Mouse (Mus musculus): Measurements from ENCODE around the gene Nat10. TPM values are rescaled to one million over a fixed set of nuclear protein-coding genes. Genes with fewer than 3 reads are reported as not detected.

Nat10 gene
- total and polyA plus RNA-seq, 2 experiments from 2014 or later = 13.9 to 49.2 TPM

DNA sequence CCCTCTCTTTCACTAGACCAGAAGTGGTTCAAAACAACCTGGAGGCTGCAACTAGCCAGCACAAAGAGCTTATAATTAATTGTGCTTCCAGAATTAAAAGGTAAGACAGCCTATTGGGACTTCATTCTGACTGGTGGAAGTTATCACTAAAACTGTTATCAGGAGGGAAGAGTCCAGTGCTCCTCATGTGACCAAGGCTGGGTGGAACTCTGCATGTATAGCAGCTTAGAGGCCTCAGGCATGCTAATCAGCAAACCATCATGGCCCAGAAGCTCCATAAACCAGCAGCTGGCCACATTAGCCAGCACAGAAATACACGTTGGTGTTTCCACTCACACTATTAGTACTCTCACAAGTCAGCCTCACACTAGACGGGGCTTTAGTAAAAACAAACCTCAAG is 14.3 kb downstream of the Nat10 start:
- TF ChIP-seq CTCF (IDR thresholded peaks at IDR 0.05; ENCODE audit: low read depth) = no peak
- Histone ChIP-seq H3K4me1 (ENCODE audit: insufficient read depth) (no peaks in the 10 kb centered on the region), H3K4me3 (ENCODE audit: low read depth, low read length) (no peak overlapping the region), H3K9ac (no peak overlapping the region), H3K27ac (ENCODE audit: low read depth, low read length) (no peak overlapping the region), H3K9me3 (ENCODE audit: low read length) (no peaks in the 10 kb centered on the region), H3K4me2 (ENCODE audit: low read depth) (no peak overlapping the region), H3K36me3 (ENCODE audit: insufficient read depth) (peaks cover 61% of the 10 kb centered on the region), H3K27me3 (ENCODE audit: insufficient read depth, low read length) (no peaks in the 10 kb centered on the region)
- ATAC-seq (no peak), DNase-seq (no peak)
- WGBS = 91% methylated on average over 2 of the region's 2 CpGs

DNA sequence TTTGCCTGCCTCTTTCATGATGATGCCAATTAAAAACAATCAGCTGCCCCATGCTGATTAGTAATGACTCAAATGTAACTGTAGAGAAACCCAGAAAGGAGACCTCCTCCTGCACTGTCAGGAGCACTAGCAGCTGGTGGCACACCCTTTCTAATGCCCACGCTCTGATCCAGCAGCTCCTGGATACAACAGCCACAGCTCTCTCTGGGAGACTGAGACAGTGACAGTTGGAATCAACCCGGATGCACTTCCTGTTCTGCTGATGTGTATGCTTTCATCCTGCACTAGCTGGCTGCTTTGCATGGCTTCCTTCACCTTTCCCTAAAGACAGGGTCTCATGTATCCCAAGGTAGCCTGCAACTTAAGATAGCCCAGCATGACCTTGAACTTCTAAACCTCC is 15.0 kb downstream of the Nat10 start:
- peaks cover 55% of the 10 kb centered on the region for H3K36me3 ChIP-seq (ENCODE audit: insufficient read depth)
- 81% methylated on average over 2 of the region's 2 CpGs for WGBS

DNA sequence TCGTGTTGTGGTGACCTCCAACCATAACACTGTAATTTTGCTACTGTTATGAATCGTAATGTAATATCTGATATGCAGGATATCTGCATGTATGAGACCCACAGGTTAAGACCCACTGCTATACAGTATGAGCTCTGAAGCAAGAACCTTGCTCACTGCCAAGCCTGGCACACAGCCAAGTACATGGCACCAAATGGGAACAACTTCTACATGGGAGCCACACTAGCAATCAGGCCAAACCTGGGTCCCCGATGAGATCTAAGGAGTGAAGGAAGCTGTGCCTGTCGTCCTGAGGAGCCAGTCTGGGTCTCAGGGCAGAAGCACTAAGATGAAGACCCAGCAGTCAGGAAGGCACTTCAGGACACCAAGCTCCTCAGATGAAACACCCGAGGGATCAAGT is 15.6 kb downstream of the Nat10 start:
- H3K9ac ChIP-seq = no peak overlapping the region
- peak; percentile 15 for DNase-seq
- no peak overlapping the region for H3K4me2 ChIP-seq (ENCODE audit: low read depth)
- no peak for ATAC-seq
- H3K4me1 ChIP-seq (ENCODE audit: insufficient read depth) = no peaks in the 10 kb centered on the region
- no peak overlapping the region for H3K4me3 ChIP-seq (ENCODE audit: low read depth, low read length)
- no peaks in the 10 kb centered on the region for H3K27me3 ChIP-seq (ENCODE audit: insufficient read depth, low read length)
- no peak overlapping the region for H3K27ac ChIP-seq (ENCODE audit: low read depth, low read length)
- peaks cover 49% of the 10 kb centered on the region for H3K36me3 ChIP-seq (ENCODE audit: insufficient read depth)
- 80% methylated on average over 5 of the region's 5 CpGs for WGBS
- no peaks in the 10 kb centered on the region for H3K9me3 ChIP-seq (ENCODE audit: low read length)
- TF ChIP-seq CTCF (IDR thresholded peaks at IDR 0.05; ENCODE audit: low read depth) = no peak

More for the DNA sequence above, 15.0 kb downstream of the Nat10 start:
- no peak for TF ChIP-seq CTCF (IDR thresholded peaks at IDR 0.05; ENCODE audit: low read depth)
- H3K9me3 ChIP-seq (ENCODE audit: low read length) = no peaks in the 10 kb centered on the region
- H3K4me2 ChIP-seq (ENCODE audit: low read depth) = no peak overlapping the region
- no peak overlapping the region for H3K27ac ChIP-seq (ENCODE audit: low read depth, low read length)
- H3K27me3 ChIP-seq (ENCODE audit: insufficient read depth, low read length) = no peaks in the 10 kb centered on the region
- ATAC-seq (no peak), DNase-seq (no peak)
- no peak overlapping the region for H3K9ac ChIP-seq
- H3K4me3 ChIP-seq (ENCODE audit: low read depth, low read length) = no peak overlapping the region
- H3K4me1 ChIP-seq (ENCODE audit: insufficient read depth) = no peaks in the 10 kb centered on the region

DNA sequence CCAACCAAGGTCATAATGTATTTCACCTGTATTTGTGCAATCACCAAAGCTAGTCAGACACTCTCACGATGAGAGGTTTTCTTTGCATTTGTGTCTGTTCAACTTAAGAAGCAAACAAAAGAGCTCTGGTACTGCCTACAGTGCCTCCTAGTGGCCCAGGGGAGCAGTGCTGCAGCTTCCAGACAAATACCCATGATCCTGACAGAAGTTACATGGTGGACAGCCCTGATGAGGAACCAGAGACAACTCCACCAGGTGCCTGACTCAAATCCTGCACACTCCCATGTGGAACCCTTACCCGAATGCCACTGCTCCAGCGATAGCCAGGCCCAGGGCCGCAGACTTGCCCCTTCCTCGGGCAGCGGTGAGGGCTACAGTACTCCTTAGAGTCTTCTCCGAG is 17.1 kb downstream of the Nat10 start:
- no peak overlapping the region for H3K4me3 ChIP-seq (ENCODE audit: low read depth, low read length)
- H3K9ac ChIP-seq = no peak overlapping the region
- peak; percentile 74 for DNase-seq
- no peak overlapping the region for H3K4me2 ChIP-seq (ENCODE audit: low read depth)
- H3K27ac ChIP-seq (ENCODE audit: low read depth, low read length) = no peak overlapping the region
- peak; percentile 85 for TF ChIP-seq CTCF (IDR thresholded peaks at IDR 0.05; ENCODE audit: low read depth)
- no peaks in the 10 kb centered on the region for H3K9me3 ChIP-seq (ENCODE audit: low read length)
- WGBS = 78% methylated on average over 7 of the region's 7 CpGs
- peaks cover 37% of the 10 kb centered on the region for H3K36me3 ChIP-seq (ENCODE audit: insufficient read depth)
- H3K27me3 ChIP-seq (ENCODE audit: insufficient read depth, low read length) = no peaks in the 10 kb centered on the region
- no peaks in the 10 kb centered on the region for H3K4me1 ChIP-seq (ENCODE audit: insufficient read depth)
- peak; percentile 48; the same call in 1 of the 2 replicates for ATAC-seq

DNA sequence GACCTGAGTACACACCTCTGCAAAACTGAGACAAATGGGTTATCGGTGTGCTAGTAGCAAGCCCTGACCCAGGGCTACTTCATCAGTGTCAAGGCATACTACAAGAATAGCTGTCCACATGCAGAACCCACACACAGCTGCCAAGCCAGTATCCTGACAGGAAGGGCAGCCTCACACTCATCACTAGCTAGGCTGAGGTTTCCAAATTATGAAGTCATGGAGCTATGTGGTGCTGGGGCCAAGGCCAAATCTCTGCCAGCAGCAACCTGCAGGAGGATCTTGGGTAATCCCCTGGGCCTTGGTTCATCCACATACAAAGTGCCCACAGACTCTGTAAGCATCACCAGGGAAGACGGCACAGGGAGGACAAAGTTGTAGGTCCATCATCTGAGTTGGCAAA is 17.5 kb downstream of the Nat10 start:
- H3K27ac ChIP-seq (ENCODE audit: low read depth, low read length) = no peak overlapping the region
- no peak for ATAC-seq
- no peaks in the 10 kb centered on the region for H3K4me1 ChIP-seq (ENCODE audit: insufficient read depth)
- peaks cover 38% of the 10 kb centered on the region for H3K36me3 ChIP-seq (ENCODE audit: insufficient read depth)
- TF ChIP-seq CTCF (IDR thresholded peaks at IDR 0.05; ENCODE audit: low read depth) = no peak
- no peak overlapping the region for H3K4me2 ChIP-seq (ENCODE audit: low read depth)
- no peak for DNase-seq
- 95% methylated on average over 2 of the region's 2 CpGs for WGBS
- H3K9ac ChIP-seq = no peak overlapping the region
- no peak overlapping the region for H3K4me3 ChIP-seq (ENCODE audit: low read depth, low read length)
- H3K9me3 ChIP-seq (ENCODE audit: low read length) = no peaks in the 10 kb centered on the region
- H3K27me3 ChIP-seq (ENCODE audit: insufficient read depth, low read length) = no peaks in the 10 kb centered on the region

DNA sequence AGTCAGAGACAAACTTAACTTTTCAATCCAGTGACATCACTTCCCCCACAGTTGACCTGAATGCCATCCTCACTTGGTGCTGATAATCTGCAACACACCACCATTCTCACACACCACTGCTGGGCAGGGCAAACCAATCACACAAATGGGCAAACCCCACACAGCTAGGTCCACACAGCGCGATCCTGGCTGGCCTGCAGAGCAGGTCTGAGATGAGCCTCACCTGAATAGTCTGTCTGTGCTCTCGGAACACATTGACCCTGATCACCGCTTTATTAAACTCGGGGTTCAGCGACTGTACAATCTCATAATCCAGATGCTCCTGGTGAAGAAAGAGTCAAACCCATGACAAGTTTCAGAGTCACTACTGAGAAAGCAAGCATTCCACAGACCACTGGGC is 18.2 kb downstream of the Nat10 start:
- Histone ChIP-seq H3K4me3 (ENCODE audit: low read depth, low read length) (no peak overlapping the region), H3K9me3 (ENCODE audit: low read length) (no peaks in the 10 kb centered on the region), H3K36me3 (ENCODE audit: insufficient read depth) (peaks cover 34% of the 10 kb centered on the region), H3K27me3 (ENCODE audit: insufficient read depth, low read length) (no peaks in the 10 kb centered on the region), H3K4me2 (ENCODE audit: low read depth) (no peak overlapping the region), H3K27ac (ENCODE audit: low read depth, low read length) (no peak overlapping the region), H3K4me1 (ENCODE audit: insufficient read depth) (no peaks in the 10 kb centered on the region), H3K9ac (no peak overlapping the region)
- WGBS = 96% methylated on average over 6 of the region's 6 CpGs
- ATAC-seq = no peak
- TF ChIP-seq CTCF (IDR thresholded peaks at IDR 0.05; ENCODE audit: low read depth) = no peak
- no peak for DNase-seq

DNA sequence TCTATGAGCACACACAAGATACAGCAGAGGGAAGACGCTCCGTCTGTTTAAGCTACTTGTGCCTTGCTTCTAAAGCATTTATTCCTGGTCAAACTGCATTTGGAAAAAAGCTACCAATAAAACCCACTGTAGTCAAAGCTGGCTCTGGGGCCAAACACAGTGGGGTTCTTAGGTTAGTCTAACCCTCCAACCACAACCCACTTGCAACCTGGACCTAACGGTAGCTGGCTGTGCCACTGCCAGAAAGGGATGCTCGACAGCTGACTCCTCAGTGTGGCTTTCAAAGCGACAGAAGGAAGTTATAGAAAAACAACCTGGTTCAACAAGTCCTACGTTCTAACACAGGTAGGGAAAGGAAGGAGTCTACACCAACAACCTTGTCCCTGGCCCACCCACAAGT is 29.6 kb downstream of the Nat10 start:
- H3K9ac ChIP-seq = no peak overlapping the region
- DNase-seq (no peak), ATAC-seq (no peak)
- H3K4me2 ChIP-seq (ENCODE audit: low read depth) = no peak overlapping the region
- no peak overlapping the region for H3K27ac ChIP-seq (ENCODE audit: low read depth, low read length)
- H3K4me1 ChIP-seq (ENCODE audit: insufficient read depth) = no peaks in the 10 kb centered on the region
- peaks cover 66% of the 10 kb centered on the region for H3K36me3 ChIP-seq (ENCODE audit: insufficient read depth)
- no peaks in the 10 kb centered on the region for H3K27me3 ChIP-seq (ENCODE audit: insufficient read depth, low read length)
- no peak for TF ChIP-seq CTCF (IDR thresholded peaks at IDR 0.05; ENCODE audit: low read depth)
- no peaks in the 10 kb centered on the region for H3K9me3 ChIP-seq (ENCODE audit: low read length)
- H3K4me3 ChIP-seq (ENCODE audit: low read depth, low read length) = no peak overlapping the region
- WGBS = 94% methylated on average over 6 of the region's 6 CpGs

DNA sequence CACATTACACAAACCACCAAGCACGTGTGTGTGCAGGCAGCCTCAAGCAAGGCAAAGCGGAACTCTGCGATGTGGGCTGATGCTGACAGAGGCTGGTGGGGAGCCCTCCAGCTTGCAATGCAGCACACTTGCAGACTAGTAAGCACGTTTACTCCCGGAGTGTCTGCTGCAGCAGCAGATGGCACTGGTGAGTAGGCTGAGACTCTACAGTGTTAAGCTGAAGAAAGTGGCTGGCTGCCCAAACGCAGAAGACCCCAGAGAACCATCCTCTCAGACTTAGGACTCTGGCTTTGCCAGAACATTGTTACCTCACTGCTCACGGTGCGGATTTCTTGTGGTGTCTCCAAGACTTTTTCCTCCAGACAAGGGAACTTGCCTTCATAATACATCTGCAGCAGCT is 30.1 kb downstream of the Nat10 start:
- DNase-seq = peak; percentile 29
- H3K4me3 ChIP-seq (ENCODE audit: low read depth, low read length) = no peak overlapping the region
- no peaks in the 10 kb centered on the region for H3K9me3 ChIP-seq (ENCODE audit: low read length)
- H3K4me2 ChIP-seq (ENCODE audit: low read depth) = no peak overlapping the region
- H3K9ac ChIP-seq = no peak overlapping the region
- WGBS = 82% methylated on average over 8 of the region's 8 CpGs
- H3K4me1 ChIP-seq (ENCODE audit: insufficient read depth) = no peaks in the 10 kb centered on the region
- peak; percentile 66; the same call in 1 of the 2 replicates for ATAC-seq
- peaks cover 66% of the 10 kb centered on the region for H3K36me3 ChIP-seq (ENCODE audit: insufficient read depth)
- no peaks in the 10 kb centered on the region for H3K27me3 ChIP-seq (ENCODE audit: insufficient read depth, low read length)
- no peak overlapping the region for H3K27ac ChIP-seq (ENCODE audit: low read depth, low read length)
- peak; percentile 38; the same call in 1 of the 2 replicates for TF ChIP-seq CTCF (IDR thresholded peaks at IDR 0.05; ENCODE audit: low read depth)
